Mouse (Mus musculus) mouse trophoblast stem cell (cell line): ENCODE data around the gene Smad1.

Source experiments
- in situ Hi-C, 2 experiments: fragments of 300-500 bp; cut with MseI, MboI; formaldehyde crosslinking; loops; 2 replicates in 1 of 2; 3 replicates in 1 of 2; pipeline ENCODE4 v1.15.1; 2025

Gene Smad1

GRCm38 (mm10) chr8:79384276-79385271, 14.7 kb downstream of the Smad1 start:
- in situ Hi-C loops, result no loop called here

- in situ Hi-C loops, result no loop called here
Observed at GRCm38 (mm10) chr8:79382857-79383262, 16.5 kb downstream of the Smad1 start.

- in situ Hi-C loops, result no loop called here
Observed at GRCm38 (mm10) chr8:79381771-79382170, 17.5 kb downstream of the Smad1 start.

GRCm38 (mm10) chr8:79380386-79380785, 18.9 kb downstream of the Smad1 start:
- in situ Hi-C loops, result no loop called here

- in situ Hi-C loops, result no loop called here
Observed at GRCm38 (mm10) chr8:79379971-79380370, 19.3 kb downstream of the Smad1 start.

- in situ Hi-C loops, result no loop called here
Observed at GRCm38 (mm10) chr8:79376648-79377047, 22.7 kb downstream of the Smad1 start.

GRCm38 (mm10) chr8:79375775-79376123, 23.6 kb downstream of the Smad1 start:
- in situ Hi-C loops, result no loop called here

- in situ Hi-C loops, result no loop called here
Observed at GRCm38 (mm10) chr8:79375074-79375774, 24.1 kb downstream of the Smad1 start.

GRCm38 (mm10) chr8:79374410-79374809, 24.9 kb downstream of the Smad1 start:
- in situ Hi-C loops, result no loop called here

- in situ Hi-C loops, result no loop called here
Observed at GRCm38 (mm10) chr8:79373563-79373962, 25.8 kb downstream of the Smad1 start.

- in situ Hi-C loops, result no loop called here
Observed at GRCm38 (mm10) chr8:79372960-79373359, 26.4 kb downstream of the Smad1 start.

GRCm38 (mm10) chr8:79372521-79372920, 26.8 kb downstream of the Smad1 start:
- in situ Hi-C loops, result no loop called here

- in situ Hi-C loops, result no loop called here
Observed at GRCm38 (mm10) chr8:79372084-79372483, 27.2 kb downstream of the Smad1 start.

- in situ Hi-C loops, result no loop called here
Observed at GRCm38 (mm10) chr8:79370646-79371290, 28.6 kb downstream of the Smad1 start.

- in situ Hi-C loops, result no loop called here
Observed at GRCm38 (mm10) chr8:79369163-79369562, 30.2 kb downstream of the Smad1 start.

- in situ Hi-C loops, result no loop called here
Observed at GRCm38 (mm10) chr8:79367959-79368358, 31.4 kb downstream of the Smad1 start.

GRCm38 (mm10) chr8:79367350-79367749, 32.0 kb downstream of the Smad1 start:
- in situ Hi-C loops, result no loop called here

- in situ Hi-C loops, result no loop called here
Observed at GRCm38 (mm10) chr8:79366227-79366626, 33.1 kb downstream of the Smad1 start.

- in situ Hi-C loops, result no loop called here
Observed at GRCm38 (mm10) chr8:79365707-79366106, 33.6 kb downstream of the Smad1 start.

- in situ Hi-C loops, result no loop called here
Observed at GRCm38 (mm10) chr8:79364806-79365205, 34.5 kb downstream of the Smad1 start.

GRCm38 (mm10) chr8:79362430-79362829, 36.9 kb downstream of the Smad1 start:
- in situ Hi-C loops, result no loop called here
